Mouse (Mus musculus) G1E (cell line): Measurements from ENCODE around the gene Pacs2.

Experiments used
- CTCF ChIP-seq: IDR thresholded peaks from 2 replicates; pipeline ENCODE4 v1.5.1; 2012; ENCODE audit warnings: low read depth, low read length, inconsistent platforms, mixed read lengths
- GATA1 ChIP-seq: IDR thresholded peaks from 2 replicates; pipeline ENCODE4 v1.6.1; 2012; ENCODE audit warnings: borderline replicate concordance, low read length, inconsistent platforms, mixed read lengths
- GATA2 ChIP-seq: IDR thresholded peaks from 2 replicates; pipeline ENCODE4 v1.6.1; 2012; ENCODE audit warnings: low read depth, low read length, inconsistent platforms, borderline replicate concordance
- POLR2AphosphoS5 ChIP-seq: IDR thresholded peaks from 2 replicates; pipeline ENCODE4 v1.6.1; 2012; ENCODE audit warnings: low read depth, low read length, inconsistent platforms; ENCODE audit not compliant: insufficient replicate concordance
- TAL1 ChIP-seq: conservative IDR thresholded peaks from 2 replicates; pipeline ENCODE4 v1.6.1; 2012; ENCODE audit warnings: low read depth, low read length, inconsistent platforms, mixed read lengths

DNA sequence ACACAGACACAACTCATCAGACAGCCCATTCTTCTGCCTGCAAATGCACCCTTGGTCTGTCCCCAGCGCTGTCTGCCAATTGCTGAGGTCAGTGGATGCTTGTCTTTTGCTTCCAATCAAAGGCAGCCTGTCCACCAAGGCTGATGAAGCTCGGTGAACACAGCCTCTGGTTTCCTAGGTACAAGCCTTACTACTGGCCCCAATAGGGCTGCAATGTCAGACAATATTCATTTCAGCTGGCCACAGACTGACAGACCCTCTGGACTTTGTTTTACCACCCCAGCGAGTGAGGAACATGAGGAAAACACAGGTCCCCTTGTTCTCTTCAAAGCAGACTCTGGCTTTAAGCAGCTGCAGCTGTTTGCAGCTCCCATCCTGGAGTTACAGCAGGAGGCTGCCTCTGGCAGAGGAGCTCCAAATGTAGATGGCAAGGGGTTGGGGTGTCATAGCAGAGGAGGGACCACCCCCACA is 1.3 kb upstream of the Pacs2 start:
- TF ChIP-seq CTCF (no peak), TAL1 (no peak), GATA1 (no peak), POLR2AphosphoS5 (no peak), GATA2 (no peak)
